Mouse (Mus musculus) lung, adult 2 months (tissue): Measurements from ENCODE around the gene Sec24c.

Experiments used
- CTCF ChIP-seq: fragments of 200-500 bp; IDR thresholded peaks from 2 replicates; pipeline ENCODE4 v1.5.1; 2011; ENCODE audit warnings: mild to moderate bottlenecking, low read length, control low read depth; ENCODE audit not compliant: insufficient read depth
- POLR2A ChIP-seq: fragments of 200-500 bp; IDR thresholded peaks from 2 replicates; pipeline ENCODE4 v1.6.1; 2011; ENCODE audit warnings: low read depth, mild to moderate bottlenecking, control low read depth, low read length, borderline replicate concordance; ENCODE audit errors: extremely low read depth

GRCm38 (mm10) chr14:20662740-20663139, 11.4 kb upstream of the Sec24c start:
- TF ChIP-seq POLR2A, result no peak
- no peak for TF ChIP-seq CTCF
